Mouse (Mus musculus): ENCODE measurements around the gene Hmcn1. TPM values are rescaled to one million over a fixed set of nuclear protein-coding genes. Genes with fewer than 3 reads are reported as not detected.

The Hmcn1 gene
- total and polyA plus RNA-seq, 3 experiments = not detected

DNA sequence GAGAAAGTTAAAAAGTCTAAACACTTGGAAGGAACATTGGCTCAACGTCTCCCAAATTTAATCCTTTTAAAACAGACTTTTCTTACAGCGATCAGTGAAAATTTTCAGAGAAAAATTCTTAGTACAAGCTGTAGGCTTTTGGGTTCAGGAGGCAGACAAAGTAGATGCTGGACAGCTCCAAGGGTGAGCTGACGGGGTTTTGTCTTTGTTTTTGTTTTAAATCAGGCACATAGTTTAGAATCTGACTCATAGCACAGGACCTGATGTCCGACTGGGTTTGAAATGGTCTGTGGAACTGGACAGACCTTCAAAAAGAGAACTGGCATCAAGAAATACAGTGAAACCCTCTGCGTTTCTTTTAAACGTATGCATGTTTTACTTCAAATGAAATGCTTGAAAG lies 353.7 kb downstream of the Hmcn1 start:
- no peaks in the 10 kb centered on the region for H3K9me3 ChIP-seq (replicated peaks; ENCODE audit: insufficient read depth, low read length)
- H3K9ac ChIP-seq (ENCODE audit: control insufficient read depth, low read depth, low read length, poor library complexity, severe bottlenecking) = no peak overlapping the region
- no peaks in the 10 kb centered on the region for H3K27me3 ChIP-seq (ENCODE audit: control insufficient read depth in 1 of 2, insufficient read depth in 2 of 2, low read length in 2 of 2)
- no peaks in the 10 kb centered on the region for H3K79me2 ChIP-seq (ENCODE audit: control insufficient read depth, insufficient read depth, low read length, poor library complexity)
- no peaks in the 10 kb centered on the region for H3K36me3 ChIP-seq (ENCODE audit: control insufficient read depth in 1 of 2, insufficient read depth in 2 of 2, low read length in 2 of 2)
- H3K4me3 ChIP-seq (ENCODE audit: control insufficient read depth in 1 of 2, insufficient read depth in 1 of 2, low read depth in 2 of 2, low read length in 2 of 2) = no peak overlapping the region
- TF ChIP-seq SMC3 (IDR thresholded peaks at IDR 0.05; ENCODE audit: low read depth, low read length) (no peak), ZMIZ1 (IDR thresholded peaks at IDR 0.05; ENCODE audit: low read depth, low read length) (no peak), MAZ (IDR thresholded peaks at IDR 0.05; ENCODE audit: low read depth, low read length) (no peak), UBTF (IDR thresholded peaks at IDR 0.05; ENCODE audit: borderline replicate concordance, insufficient read depth, low read depth, low read length) (no peak), ETS1 (IDR thresholded peaks at IDR 0.05; ENCODE audit: low read depth, low read length) (no peak), RCOR1 (IDR thresholded peaks at IDR 0.05; ENCODE audit: low read depth, low read length) (no peak), MYB (IDR thresholded peaks at IDR 0.05; ENCODE audit: low read depth, low read length) (no peak), ZNF384 (IDR thresholded peaks at IDR 0.05; ENCODE audit: low read depth, low read length) (no peak), MAFK (IDR thresholded peaks at IDR 0.05; ENCODE audit: borderline replicate concordance, low read depth, low read length) (no peak), USF2 (IDR thresholded peaks at IDR 0.05; ENCODE audit: borderline replicate concordance in 1 of 2, insufficient read depth in 1 of 2, low read depth in 1 of 2, low read length in 2 of 2) (no peak), CHD1 (IDR thresholded peaks at IDR 0.05; ENCODE audit: low read depth, low read length) (no peak), POLR2AphosphoS2 (IDR thresholded peaks at IDR 0.05; ENCODE audit: low read length) (no peak), GABPA (IDR thresholded peaks at IDR 0.05; ENCODE audit: low read depth, low read length) (no peak), NELFE (IDR thresholded peaks at IDR 0.05; ENCODE audit: low read depth, low read length) (no peak), ZC3H11A (IDR thresholded peaks at IDR 0.05; ENCODE audit: low read depth, low read length) (no peak), GATA1 (IDR thresholded peaks at IDR 0.05; ENCODE audit: low read depth, low read length) (no peak), MXI1 (IDR thresholded peaks at IDR 0.05; ENCODE audit: low read depth, low read length) (no peak), SIN3A (IDR thresholded peaks at IDR 0.05; ENCODE audit: low read length) (no peak)
- no peak overlapping the region for H3K27ac ChIP-seq (ENCODE audit: control insufficient read depth, low read depth, low read length)
- H3K4me1 ChIP-seq (ENCODE audit: control insufficient read depth in 1 of 2, insufficient read depth in 2 of 2, low read length in 2 of 2) = no peaks in the 10 kb centered on the region
- peak; percentile 6 for DNase-seq (ENCODE audit: low read depth, low spot score)

DNA sequence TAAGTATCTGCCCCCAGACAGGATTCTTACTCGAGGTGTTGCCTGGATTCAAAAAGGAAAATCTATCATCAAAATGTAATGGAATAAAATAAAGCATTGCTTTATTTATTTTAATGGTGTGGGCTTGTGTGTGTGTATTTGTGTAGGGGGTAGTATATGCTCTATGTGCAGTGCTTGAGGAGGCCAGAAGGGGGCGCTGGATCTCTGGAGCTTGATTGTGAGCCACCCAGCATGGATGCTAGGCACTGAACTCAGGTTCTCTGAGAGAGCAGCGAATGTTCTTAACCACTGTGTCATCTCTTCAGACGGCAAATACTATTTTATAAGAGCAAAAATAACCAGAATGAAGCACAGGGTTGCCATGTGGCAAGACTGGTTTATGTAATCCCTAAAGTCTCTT lies 360.7 kb downstream of the Hmcn1 start:
- TF ChIP-seq EP300 (IDR thresholded peaks at IDR 0.05; ENCODE audit: low read depth in 1 of 2, low read length in 2 of 2) (no peak), CTCF (IDR thresholded peaks at IDR 0.05 in 2 of 3, conservative IDR thresholded peaks at IDR 0.05 in 1 of 3; ENCODE audit: control insufficient read depth in 1 of 3, insufficient read depth in 1 of 3, low read depth in 2 of 3, low read length in 3 of 3, poor library complexity in 1 of 3, severe bottlenecking in 1 of 3) (peak; percentile 18 to 48 (median 25); a peak in 4 of 6 replicates), ELF1 (IDR thresholded peaks at IDR 0.05; ENCODE audit: low read depth, low read length) (no peak), ZC3H11A (IDR thresholded peaks at IDR 0.05; ENCODE audit: low read depth, low read length) (no peak), HCFC1 (IDR thresholded peaks at IDR 0.05; ENCODE audit: low read depth, low read length) (no peak), POLR2A (IDR thresholded peaks at IDR 0.05; ENCODE audit: control insufficient read depth in 1 of 2, insufficient read depth in 1 of 2, low read depth in 1 of 2, low read length in 2 of 2, poor library complexity in 1 of 2) (no peak), JUND (IDR thresholded peaks at IDR 0.05; ENCODE audit: low read depth, low read length) (no peak), GABPA (IDR thresholded peaks at IDR 0.05; ENCODE audit: low read depth, low read length) (no peak), RAD21 (IDR thresholded peaks at IDR 0.05; ENCODE audit: low read depth, low read length) (no peak; the same call in 1 of the 2 replicates), TAL1 (IDR thresholded peaks at IDR 0.05; ENCODE audit: low read length) (no peak), NELFE (IDR thresholded peaks at IDR 0.05; ENCODE audit: low read depth, low read length) (no peak), SMC3 (IDR thresholded peaks at IDR 0.05; ENCODE audit: low read depth, low read length) (0 out of 2 replicates have a peak, but pooled peaks have one; percentile 6), MAFK (IDR thresholded peaks at IDR 0.05; ENCODE audit: borderline replicate concordance, low read depth, low read length) (no peak)
- no peaks in the 10 kb centered on the region for H3K4me1 ChIP-seq (ENCODE audit: control insufficient read depth in 1 of 2, insufficient read depth in 2 of 2, low read length in 2 of 2)
- H3K9ac ChIP-seq (ENCODE audit: control insufficient read depth, low read depth, low read length, poor library complexity, severe bottlenecking) = no peak overlapping the region
- H3K4me3 ChIP-seq (ENCODE audit: control insufficient read depth in 1 of 2, insufficient read depth in 1 of 2, low read depth in 2 of 2, low read length in 2 of 2) = no peak overlapping the region
- no peaks in the 10 kb centered on the region for H3K79me2 ChIP-seq (ENCODE audit: control insufficient read depth, insufficient read depth, low read length, poor library complexity)
- H3K27ac ChIP-seq (ENCODE audit: control insufficient read depth, low read depth, low read length) = no peak overlapping the region
- H3K9me3 ChIP-seq (replicated peaks; ENCODE audit: insufficient read depth, low read length) = no peaks in the 10 kb centered on the region
- peak; percentile 4 for DNase-seq (ENCODE audit: low read depth, low spot score)
- H3K27me3 ChIP-seq (ENCODE audit: control insufficient read depth in 1 of 2, insufficient read depth in 2 of 2, low read length in 2 of 2) = no peaks in the 10 kb centered on the region
- H3K36me3 ChIP-seq (ENCODE audit: control insufficient read depth in 1 of 2, insufficient read depth in 2 of 2, low read length in 2 of 2) = no peaks in the 10 kb centered on the region
